Mouse (Mus musculus): ENCODE data around the gene Enpp7. TPM values are rescaled to one million over a fixed set of nuclear protein-coding genes. Genes with fewer than 3 reads are reported as not detected.

The Enpp7 gene
- total RNA-seq, 2 experiments from 2014 or later = not detected

- no peak for DNase-seq (ENCODE audit: low spot score in 2 of 2)
Measured at GRCm38 (mm10) chr11:119035686-119036165, 47.7 kb downstream of the Enpp7 start.

- no peak for DNase-seq (ENCODE audit: low spot score in 2 of 2)
Measured at GRCm38 (mm10) chr11:119036447-119036846, 48.5 kb downstream of the Enpp7 start.

- no peak for DNase-seq (ENCODE audit: low spot score in 2 of 2)
Measured at GRCm38 (mm10) chr11:119036934-119037779, 49.2 kb downstream of the Enpp7 start.

- DNase-seq (ENCODE audit: low spot score in 2 of 2) = no peak
Measured at GRCm38 (mm10) chr11:119037780-119038401, 49.9 kb downstream of the Enpp7 start.

- no peak for DNase-seq (ENCODE audit: low spot score in 2 of 2)
Measured at GRCm38 (mm10) chr11:119038744-119039484, 50.9 kb downstream of the Enpp7 start.

- DNase-seq (ENCODE audit: low spot score in 2 of 2) = no peak
Measured at GRCm38 (mm10) chr11:119039732-119040512, 51.9 kb downstream of the Enpp7 start.

- peak; percentile 99 for DNase-seq (ENCODE audit: low spot score in 2 of 2)
Measured at GRCm38 (mm10) chr11:119040600-119041324, 52.8 kb downstream of the Enpp7 start, which contains the start of gene Cbx8. Cbx8 (minus strand) TSS chr11:119040969.

- no peak for DNase-seq (ENCODE audit: low spot score in 2 of 2)
Measured at GRCm38 (mm10) chr11:119041325-119041716, 53.3 kb downstream of the Enpp7 start.

- no peak for DNase-seq (ENCODE audit: low spot score in 2 of 2)
Measured at GRCm38 (mm10) chr11:119041750-119042465, 53.9 kb downstream of the Enpp7 start.

Other genes starting within 250 kb of the Enpp7 start
- gene Rbfox3, start 76.6 kb upstream of the Enpp7 start, total RNA-seq (2021) = 100 to 1,000 TPM; 264 to 275 TPM
- 1 to 10 TPM; 2.5 to 2.9 TPM for gene Cbx2, start 34.8 kb downstream of the Enpp7 start, total RNA-seq (2021)
- gene Cbx8, start 52.8 kb downstream of the Enpp7 start, total RNA-seq (2021) = 10 to 100 TPM in 1 of 2 experiments, 1 to 10 TPM in 1; 8.7 to 10.9 TPM
- gene Cbx4, start 98.0 kb downstream of the Enpp7 start, total RNA-seq (2021) = 10 to 100 TPM; 44.7 to 49.1 TPM
- gene Tbc1d16, start 240.3 kb downstream of the Enpp7 start, total RNA-seq (2021) = 10 to 100 TPM; 37.5 to 39.9 TPM
- 1 to 10 TPM; 2.3 to 2.7 TPM for gene Ccdc40, start 240.4 kb downstream of the Enpp7 start, total RNA-seq (2021)